Mouse (Mus musculus) MEL (cell line): ENCODE data around the gene Ccdc12. TPM values are rescaled to one million over a fixed set of nuclear protein-coding genes. Genes with fewer than 3 reads are reported as not detected.

ENCODE experiments used
- DNase-seq: peaks from one replicate; pipeline ENCODE4 v3.0.0; 2011; ENCODE audit warnings: low read depth, low spot score
- H3K27ac ChIP-seq: 2 replicates; pipeline ENCODE4 v1.5.1; 2012; ENCODE audit warnings: low read depth, mild to moderate bottlenecking, control low read depth, low read length, moderate library complexity; ENCODE audit not compliant: control insufficient read depth
- H3K27me3 ChIP-seq, 2 experiments: fragments of 150-350 bp in 1 of 2; sonication (generic) in 1 of 2; 2 replicates each; pipeline ENCODE4 v1.6.1; 2012; ENCODE audit warnings: low read length in 2 of 2, mild to moderate bottlenecking in 2 of 2, improper control_type of control experiment in 1 of 2, moderate library complexity in 1 of 2; ENCODE audit not compliant: insufficient read depth in 2 of 2, control insufficient read depth in 1 of 2
- H3K36me3 ChIP-seq, 2 experiments: 2 replicates each; pipeline ENCODE4 v1.6.1; 2012 to 2014; ENCODE audit warnings: low read length in 2 of 2, improper control_type of control experiment in 1 of 2, inconsistent platforms in 1 of 2, mild to moderate bottlenecking in 1 of 2; ENCODE audit not compliant: insufficient read depth in 2 of 2, control insufficient read depth in 1 of 2
- H3K4me1 ChIP-seq, 2 experiments: fragments of 150-350 bp in 1 of 2; sonication (generic) in 1 of 2; 2 replicates each; pipeline ENCODE4 v1.6.1; 2012; ENCODE audit warnings: low read length in 2 of 2, improper control_type of control experiment in 1 of 2, mild to moderate bottlenecking in 1 of 2; ENCODE audit not compliant: insufficient read depth in 2 of 2, control insufficient read depth in 1 of 2
- H3K4me3 ChIP-seq, 2 experiments: fragments of 150-350 bp in 1 of 2; sonication (generic) in 1 of 2; 2 replicates each; pipeline ENCODE4 v1.5.1; 2012; ENCODE audit warnings: low read depth in 2 of 2, low read length in 2 of 2, mild to moderate bottlenecking in 2 of 2, moderate library complexity in 2 of 2, control low read depth in 1 of 2, improper control_type of control experiment in 1 of 2; ENCODE audit not compliant: control insufficient read depth in 1 of 2, insufficient read depth in 1 of 2
- H3K79me2 ChIP-seq: 2 replicates; pipeline ENCODE4 v1.6.1; 2012; ENCODE audit warnings: mild to moderate bottlenecking, low read length, moderate library complexity; ENCODE audit not compliant: control insufficient read depth, poor library complexity, insufficient read depth
- H3K9ac ChIP-seq: 2 replicates; pipeline ENCODE4 v1.6.1; 2012; ENCODE audit warnings: low read depth, mild to moderate bottlenecking, control low read depth, low read length, moderate library complexity; ENCODE audit not compliant: control insufficient read depth, poor library complexity, severe bottlenecking
- H3K9me3 ChIP-seq: fragments of 150-350 bp; sonication (generic); replicated peaks from 2 replicates; pipeline ENCODE4 v1.6.1; 2012; ENCODE audit warnings: mild to moderate bottlenecking, low read length, improper control_type of control experiment, moderate library complexity; ENCODE audit not compliant: insufficient read depth
- CHD2 ChIP-seq: IDR thresholded peaks from 2 replicates; pipeline ENCODE4 v1.6.1; 2011; ENCODE audit warnings: low read length, improper control_type of control experiment
- E2F4 ChIP-seq: IDR thresholded peaks from 2 replicates; pipeline ENCODE4 v1.6.1; 2011; ENCODE audit warnings: low read depth, low read length, improper control_type of control experiment, borderline replicate concordance
- EP300 ChIP-seq, 2 experiments: IDR thresholded peaks; 2 replicates each; pipeline ENCODE4 v1.6.1; 2011; ENCODE audit warnings: improper control_type of control experiment in 2 of 2, low read length in 2 of 2, low read depth in 1 of 2, mild to moderate bottlenecking in 1 of 2
- HCFC1 ChIP-seq: IDR thresholded peaks from 2 replicates; pipeline ENCODE4 v1.6.1; 2012; ENCODE audit warnings: low read depth, mild to moderate bottlenecking, inconsistent platforms, low read length, improper control_type of control experiment, moderate library complexity
- JUND ChIP-seq: IDR thresholded peaks from 2 replicates; pipeline ENCODE4 v1.6.1; 2011; ENCODE audit warnings: low read depth, mild to moderate bottlenecking, improper control_type of control experiment, low read length
- MAX ChIP-seq: IDR thresholded peaks from 2 replicates; pipeline ENCODE4 v1.6.1; 2011; ENCODE audit warnings: low read length, improper control_type of control experiment
- MEF2A ChIP-seq: IDR thresholded peaks from 2 replicates; pipeline ENCODE4 v1.6.1; 2014; ENCODE audit warnings: low read depth, mild to moderate bottlenecking, inconsistent platforms, low read length, improper control_type of control experiment; ENCODE audit not compliant: poor library complexity, insufficient replicate concordance, severe bottlenecking; ENCODE audit errors: extremely low read depth
- MYB ChIP-seq: IDR thresholded peaks from 2 replicates; pipeline ENCODE4 v1.6.1; 2011; ENCODE audit warnings: mild to moderate bottlenecking, low read depth, low read length, improper control_type of control experiment
- NELFE ChIP-seq: IDR thresholded peaks from 2 replicates; pipeline ENCODE4 v1.6.1; 2011; ENCODE audit warnings: low read depth, low read length, improper control_type of control experiment
- POLR2A ChIP-seq, 2 experiments: IDR thresholded peaks; 2 replicates each; pipeline ENCODE4 v1.6.1; 2011 to 2012; ENCODE audit warnings: low read length in 2 of 2, mild to moderate bottlenecking in 2 of 2, control low read depth in 1 of 2, improper control_type of control experiment in 1 of 2, low read depth in 1 of 2, moderate library complexity in 1 of 2; ENCODE audit not compliant: control insufficient read depth in 1 of 2, insufficient read depth in 1 of 2, poor library complexity in 1 of 2
- POLR2AphosphoS2 ChIP-seq: IDR thresholded peaks from 2 replicates; pipeline ENCODE4 v1.6.1; 2011; ENCODE audit warnings: low read length, improper control_type of control experiment
- POLR2AphosphoS5 ChIP-seq: IDR thresholded peaks from 2 replicates; pipeline ENCODE4 v1.6.1; 2012; ENCODE audit warnings: low read depth, borderline replicate concordance, mild to moderate bottlenecking, inconsistent platforms, low read length, moderate library complexity, mixed read lengths
- RAD21 ChIP-seq: IDR thresholded peaks from 2 replicates; pipeline ENCODE4 v1.6.1; 2011; ENCODE audit warnings: mild to moderate bottlenecking, low read depth, low read length, improper control_type of control experiment
- RCOR1 ChIP-seq: IDR thresholded peaks from 2 replicates; pipeline ENCODE4 v1.6.1; 2012; ENCODE audit warnings: low read depth, mild to moderate bottlenecking, inconsistent platforms, low read length, improper control_type of control experiment
- SIN3A ChIP-seq: IDR thresholded peaks from 2 replicates; pipeline ENCODE4 v1.6.1; 2012; ENCODE audit warnings: low read length, improper control_type of control experiment, inconsistent platforms
- TAL1 ChIP-seq: IDR thresholded peaks from 2 replicates; pipeline ENCODE4 v1.6.1; 2012; ENCODE audit warnings: mild to moderate bottlenecking, inconsistent platforms, low read length, moderate library complexity, mixed read lengths
- TCF12 ChIP-seq: IDR thresholded peaks from 2 replicates; pipeline ENCODE4 v1.6.1; 2014; ENCODE audit warnings: low read depth, mild to moderate bottlenecking, inconsistent platforms, low read length, improper control_type of control experiment, moderate library complexity
- USF1 ChIP-seq: IDR thresholded peaks from 2 replicates; pipeline ENCODE4 v1.6.1; 2014; ENCODE audit warnings: low read depth, mild to moderate bottlenecking, inconsistent platforms, low read length, improper control_type of control experiment, moderate library complexity
- ZC3H11A ChIP-seq: IDR thresholded peaks from 2 replicates; pipeline ENCODE4 v1.6.1; 2012; ENCODE audit warnings: low read depth, mild to moderate bottlenecking, inconsistent platforms, low read length, improper control_type of control experiment
- ZMIZ1 ChIP-seq: IDR thresholded peaks from 2 replicates; pipeline ENCODE4 v1.6.1; 2012; ENCODE audit warnings: low read depth, mild to moderate bottlenecking, inconsistent platforms, low read length, improper control_type of control experiment, moderate library complexity
- polyA plus RNA-seq, 2 experiments: library from polyadenylated mRNA; stranded (reverse) in 1 of 2; unstranded in 1 of 2; fragments of >175 nt in 1 of 2; fragments of >200 nt in 1 of 2; gene quantifications; 2 replicates each; pipeline versions ENCODE4 v1.2.1 to v1.2.4; 2012; ENCODE audit warnings: low replicate concordance in 2 of 2, low read depth in 1 of 2; ENCODE audit not compliant: insufficient read length in 2 of 2, insufficient read depth in 1 of 2, missing spikeins in 1 of 2
- total RNA-seq: library from RNA; depleted of rRNA; stranded (reverse); fragments of 300-350 nt; gene quantifications from 2 replicates; pipeline ENCODE4 v1.2.3, GENCODE M21; 2012

Ccdc12 gene
- total and polyA plus RNA-seq, 3 experiments, result 112 to 129 TPM; not detected in 1

- no peak for TF ChIP-seq TCF12
- no peak for TF ChIP-seq NELFE
- TF ChIP-seq USF1, result no peak
- TF ChIP-seq RAD21, result no peak
- TF ChIP-seq TAL1, result no peak
- no peak for TF ChIP-seq HCFC1
- no peak for TF ChIP-seq SIN3A
- TF ChIP-seq CHD2, result no peak
- no peak for TF ChIP-seq MAX
- TF ChIP-seq POLR2AphosphoS2, result no peak
- no peak for TF ChIP-seq RCOR1
- TF ChIP-seq MYB, result no peak
- no peak for TF ChIP-seq POLR2AphosphoS5
- no peak for TF ChIP-seq MEF2A
- TF ChIP-seq ZC3H11A, result no peak
- no peak for TF ChIP-seq ZMIZ1
- no peak for TF ChIP-seq E2F4
- Histone ChIP-seq H3K4me3 (no peak overlapping the region), H3K36me3 (no peaks in the 10 kb centered on the region), H3K9me3 (no peaks in the 10 kb centered on the region), H3K4me1 (no peaks in the 10 kb centered on the region), H3K79me2 (no peaks in the 10 kb centered on the region), H3K27ac (no peak overlapping the region), H3K27me3 (peaks cover 4% of the 10 kb centered on the region in 2 experiments), H3K9ac (no peak overlapping the region)
- DNase-seq, result no peak
Measured at GRCm38 (mm10) chr9:110751412-110751811, 95.1 kb downstream of the Ccdc12 start.

- no peak overlapping the region for H3K27ac ChIP-seq
- no peaks in the 10 kb centered on the region for H3K4me1 ChIP-seq
- H3K27me3 ChIP-seq, result peaks cover 3 to 4% of the 10 kb centered on the region in 2 experiments
- no peaks in the 10 kb centered on the region for H3K9me3 ChIP-seq
- no peaks in the 10 kb centered on the region for H3K36me3 ChIP-seq
- DNase-seq, result no peak
- no peaks in the 10 kb centered on the region for H3K79me2 ChIP-seq
- no peak overlapping the region for H3K9ac ChIP-seq
- TF ChIP-seq RCOR1, result no peak
- no peak for TF ChIP-seq EP300 (IDR thresholded peaks at IDR 0.05; ENCODE audit: low read depth in 1 of 2, low read length in 2 of 2)
- TF ChIP-seq JUND, result no peak
- TF ChIP-seq ZMIZ1, result no peak
- TF ChIP-seq POLR2AphosphoS2, result no peak
- TF ChIP-seq POLR2A (IDR thresholded peaks at IDR 0.05; ENCODE audit: control insufficient read depth in 1 of 2, insufficient read depth in 1 of 2, low read depth in 1 of 2, low read length in 2 of 2, poor library complexity in 1 of 2), result no peak
- TF ChIP-seq, all 39 proteins: peak for 0
- no peak overlapping the region for H3K4me3 ChIP-seq
Measured at GRCm38 (mm10) chr9:110752917-110753435, 96.7 kb downstream of the Ccdc12 start.
